Mouse (Mus musculus): Measurements from ENCODE around the gene Cep170b. TPM values are rescaled to one million over a fixed set of nuclear protein-coding genes. Genes with fewer than 3 reads are reported as not detected.

The Cep170b gene
- polyA plus RNA-seq (2015; fragmentation: Nextera tagmentation; extraction: Ambion mirVana) = 2.8 and 3.6 TPM in 2 replicates

- H3K4me1 ChIP-seq (ENCODE audit: control insufficient read depth, low read depth, low read length) = peaks cover 3% of the 10 kb centered on the region
- no peaks in the 10 kb centered on the region for H3K36me3 ChIP-seq (ENCODE audit: control insufficient read depth, insufficient read depth)
- peak within 1 kb of the TSS; percentile 57 for H3K27ac ChIP-seq (ENCODE audit: low read length)
- H3K27me3 ChIP-seq (ENCODE audit: control insufficient read depth, insufficient read depth, low read depth, low read length) = peaks cover 32% of the 10 kb centered on the region
- H3K9me3 ChIP-seq (replicated peaks; ENCODE audit: control insufficient read depth, low read length) = no peaks in the 10 kb centered on the region
- H3K9ac ChIP-seq (ENCODE audit: low read depth, low read length) = peak within 1 kb of the TSS; percentile 10; the same call in 1 of the 2 replicates
- no peak for ATAC-seq (ENCODE audit: low read depth)
- peak within 1 kb of the TSS; percentile 63 for H3K4me3 ChIP-seq (ENCODE audit: low read depth, low read length)
- WGBS (ENCODE audit: insufficient replicate concordance) = 44% methylated on average over 6 of the region's 6 CpGs
- H3K4me2 ChIP-seq (ENCODE audit: low read depth, low read length) = peak within 1 kb of the TSS; percentile 2
Measured at GRCm38 (mm10) chr12:112720216-112720615, at the start of gene Cep170b. Cep170b (plus strand) TSS chr12:112720455.

- Histone ChIP-seq H3K9me3 (replicated peaks; ENCODE audit: control insufficient read depth, low read length) (no peaks in the 10 kb centered on the region), H3K9ac (ENCODE audit: low read depth, low read length) (no peak overlapping the region)
Measured at GRCm38 (mm10) chr12:112670718-112671393, 49.4 kb upstream of the Cep170b start.

GRCm38 (mm10) chr12:112671891-112672290 lies 48.4 kb upstream of the Cep170b start:
- Histone ChIP-seq H3K4me1 (ENCODE audit: control insufficient read depth, low read depth, low read length) (peaks cover 43% of the 10 kb centered on the region), H3K9ac (ENCODE audit: low read depth, low read length) (no peak overlapping the region), H3K27me3 (ENCODE audit: control insufficient read depth, insufficient read depth, low read depth, low read length) (peaks cover under 1% of the 10 kb centered on the region), H3K4me2 (ENCODE audit: low read depth, low read length) (no peak overlapping the region; the same call in 1 of the 2 replicates), H3K4me3 (ENCODE audit: low read depth, low read length) (no peak overlapping the region), H3K9me3 (replicated peaks; ENCODE audit: control insufficient read depth, low read length) (no peaks in the 10 kb centered on the region), H3K36me3 (ENCODE audit: control insufficient read depth, insufficient read depth) (no peaks in the 10 kb centered on the region), H3K27ac (ENCODE audit: low read length) (no peak overlapping the region)
- 76% methylated on average over 7 of the region's 7 CpGs for WGBS (ENCODE audit: insufficient replicate concordance)
- no peak for ATAC-seq (ENCODE audit: low read depth)

More at GRCm38 (mm10) chr12:112670718-112671393, 49.4 kb upstream of the Cep170b start:
- WGBS (ENCODE audit: insufficient replicate concordance) = 46% methylated on average over 9 of the region's 9 CpGs
- H3K27me3 ChIP-seq (ENCODE audit: control insufficient read depth, insufficient read depth, low read depth, low read length) = no peaks in the 10 kb centered on the region
- no peak for ATAC-seq (ENCODE audit: low read depth)
- no peak overlapping the region for H3K4me2 ChIP-seq (ENCODE audit: low read depth, low read length)
- H3K4me3 ChIP-seq (ENCODE audit: low read depth, low read length) = no peak overlapping the region
- H3K4me1 ChIP-seq (ENCODE audit: control insufficient read depth, low read depth, low read length) = peaks cover 43% of the 10 kb centered on the region
- H3K27ac ChIP-seq (ENCODE audit: low read length) = no peak overlapping the region; the same call in 1 of the 2 replicates
- H3K36me3 ChIP-seq (ENCODE audit: control insufficient read depth, insufficient read depth) = no peaks in the 10 kb centered on the region

- peak overlapping the region; percentile 82 for H3K4me3 ChIP-seq (ENCODE audit: low read depth, low read length)
- H3K4me1 ChIP-seq (ENCODE audit: control insufficient read depth, low read depth, low read length) = peaks cover 43% of the 10 kb centered on the region
- peak overlapping the region; percentile 96 for H3K4me2 ChIP-seq (ENCODE audit: low read depth, low read length)
- WGBS (ENCODE audit: insufficient replicate concordance) = 4% methylated on average over 21 of the region's 21 CpGs
- H3K36me3 ChIP-seq (ENCODE audit: control insufficient read depth, insufficient read depth) = no peaks in the 10 kb centered on the region
- peak overlapping the region; percentile 89 for H3K9ac ChIP-seq (ENCODE audit: low read depth, low read length)
- peak overlapping the region; percentile 91 for H3K27ac ChIP-seq (ENCODE audit: low read length)
- H3K9me3 ChIP-seq (replicated peaks; ENCODE audit: control insufficient read depth, low read length) = no peaks in the 10 kb centered on the region
- no peak for ATAC-seq (ENCODE audit: low read depth)
- H3K27me3 ChIP-seq (ENCODE audit: control insufficient read depth, insufficient read depth, low read depth, low read length) = peaks cover 12% of the 10 kb centered on the region
Measured at GRCm38 (mm10) chr12:112672744-112673575, 47.3 kb upstream of the Cep170b start.

GRCm38 (mm10) chr12:112673576-112674091 lies 46.6 kb upstream of the Cep170b start:
- H3K4me1 ChIP-seq (ENCODE audit: control insufficient read depth, low read depth, low read length) = peaks cover 43% of the 10 kb centered on the region
- peaks cover 18% of the 10 kb centered on the region for H3K27me3 ChIP-seq (ENCODE audit: control insufficient read depth, insufficient read depth, low read depth, low read length)
- peak overlapping the region; percentile 89 for H3K9ac ChIP-seq (ENCODE audit: low read depth, low read length)
- peak overlapping the region; percentile 82 for H3K4me3 ChIP-seq (ENCODE audit: low read depth, low read length)
- H3K36me3 ChIP-seq (ENCODE audit: control insufficient read depth, insufficient read depth) = no peaks in the 10 kb centered on the region
- H3K9me3 ChIP-seq (replicated peaks; ENCODE audit: control insufficient read depth, low read length) = no peaks in the 10 kb centered on the region
- WGBS (ENCODE audit: insufficient replicate concordance) = 1% methylated on average over 57 of the region's 68 CpGs
- H3K4me2 ChIP-seq (ENCODE audit: low read depth, low read length) = peak overlapping the region; percentile 96
- H3K27ac ChIP-seq (ENCODE audit: low read length) = peak overlapping the region; percentile 91
- ATAC-seq (ENCODE audit: low read depth) = peak; percentile 20

- under 1% methylated on average over 32 of the region's 70 CpGs for whole genome bisulfite sequencing (ENCODE audit: insufficient replicate concordance)
- Histone ChIP-seq H3K9ac (ENCODE audit: low read depth, low read length) (peak within 1 kb of the TSS; percentile 89), H3K27ac (ENCODE audit: low read length) (peak within 1 kb of the TSS; percentile 91), H3K36me3 (ENCODE audit: control insufficient read depth, insufficient read depth) (no peaks in the 10 kb centered on the region), H3K4me1 (ENCODE audit: control insufficient read depth, low read depth, low read length) (peaks cover 43% of the 10 kb centered on the region), H3K9me3 (replicated peaks; ENCODE audit: control insufficient read depth, low read length) (no peaks in the 10 kb centered on the region), H3K27me3 (ENCODE audit: control insufficient read depth, insufficient read depth, low read depth, low read length) (peaks cover 26% of the 10 kb centered on the region), H3K4me3 (ENCODE audit: low read depth, low read length) (peak within 1 kb of the TSS; percentile 82), H3K4me2 (ENCODE audit: low read depth, low read length) (peak within 1 kb of the TSS; percentile 96)
- ATAC-seq (ENCODE audit: low read depth) = peak; percentile 70
Measured at GRCm38 (mm10) chr12:112674132-112675011, 45.9 kb upstream of the Cep170b start, which contains the start of gene Akt1. Akt1 (minus strand) TSS chr12:112674884.

GRCm38 (mm10) chr12:112675245-112676035 lies 44.8 kb upstream of the Cep170b start:
- WGBS (ENCODE audit: insufficient replicate concordance) = 11% methylated on average over 18 of the region's 18 CpGs
- Histone ChIP-seq H3K36me3 (ENCODE audit: control insufficient read depth, insufficient read depth) (no peaks in the 10 kb centered on the region), H3K27ac (ENCODE audit: low read length) (peak overlapping the region; percentile 91), H3K9ac (ENCODE audit: low read depth, low read length) (peak overlapping the region; percentile 54), H3K4me1 (ENCODE audit: control insufficient read depth, low read depth, low read length) (peaks cover 43% of the 10 kb centered on the region), H3K4me3 (ENCODE audit: low read depth, low read length) (peak overlapping the region; percentile 82), H3K9me3 (replicated peaks; ENCODE audit: control insufficient read depth, low read length) (no peaks in the 10 kb centered on the region), H3K4me2 (ENCODE audit: low read depth, low read length) (peak overlapping the region; percentile 96), H3K27me3 (ENCODE audit: control insufficient read depth, insufficient read depth, low read depth, low read length) (peaks cover 36% of the 10 kb centered on the region)
- ATAC-seq (ENCODE audit: low read depth) = peak; percentile 39

GRCm38 (mm10) chr12:112677076-112677475 lies 43.2 kb upstream of the Cep170b start:
- no peak for ATAC-seq (ENCODE audit: low read depth)
- no peaks in the 10 kb centered on the region for H3K36me3 ChIP-seq (ENCODE audit: control insufficient read depth, insufficient read depth)
- no peak overlapping the region for H3K4me2 ChIP-seq (ENCODE audit: low read depth, low read length)
- WGBS (ENCODE audit: insufficient replicate concordance) = 48% methylated on average over 5 of the region's 5 CpGs
- H3K27me3 ChIP-seq (ENCODE audit: control insufficient read depth, insufficient read depth, low read depth, low read length) = peaks cover 46% of the 10 kb centered on the region
- peaks cover 30% of the 10 kb centered on the region for H3K4me1 ChIP-seq (ENCODE audit: control insufficient read depth, low read depth, low read length)
- no peak overlapping the region for H3K9ac ChIP-seq (ENCODE audit: low read depth, low read length)
- no peak overlapping the region for H3K4me3 ChIP-seq (ENCODE audit: low read depth, low read length)
- no peak overlapping the region for H3K27ac ChIP-seq (ENCODE audit: low read length)
- no peaks in the 10 kb centered on the region for H3K9me3 ChIP-seq (replicated peaks; ENCODE audit: control insufficient read depth, low read length)

Data from liver, embryonic 16.5 days (tissue).